Mouse (Mus musculus): ENCODE results near the gene Twnk.

DNA sequence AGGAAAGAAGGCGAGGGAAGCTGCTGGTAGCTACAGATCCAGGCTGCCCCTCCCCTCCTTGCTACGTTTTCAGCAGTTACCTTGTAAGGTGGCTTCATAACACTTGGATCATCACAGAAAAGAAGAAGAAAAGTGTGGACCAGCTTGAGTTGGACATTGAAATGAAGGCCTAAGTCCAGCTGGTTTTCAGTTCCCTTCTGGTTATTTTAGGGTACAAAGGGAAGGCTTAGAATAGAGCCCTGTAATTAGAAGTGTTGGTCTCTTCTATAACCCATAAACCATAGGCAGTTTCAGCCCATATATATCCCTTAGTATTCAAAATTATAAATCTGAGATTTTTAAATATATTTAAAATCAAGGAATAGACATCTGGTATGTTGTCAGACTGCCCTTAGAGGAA is 24.7 kb upstream of the Twnk start:
- TF ChIP-seq E2F4 (IDR thresholded peaks at IDR 0.05; ENCODE audit: insufficient replicate concordance, low read depth, low read length) (no peak), CTCF (conservative IDR thresholded peaks at IDR 0.05 in 1 of 2, IDR thresholded peaks at IDR 0.05 in 1 of 2; ENCODE audit: low read depth in 2 of 2, low read length in 2 of 2) (no peak), MAX (IDR thresholded peaks at IDR 0.05; ENCODE audit: low read length) (no peak), CHD1 (IDR thresholded peaks at IDR 0.05; ENCODE audit: low read depth, low read length) (no peak), RCOR1 (conservative IDR thresholded peaks at IDR 0.05; ENCODE audit: low read depth, low read length) (no peak), EP300 (IDR thresholded peaks at IDR 0.05; ENCODE audit: low read length) (peak; percentile 60)
